Mouse (Mus musculus) liver, adult (tissue): ENCODE results near the gene Paqr5.

Source experiments
- GATA4 ChIP-seq: IDR thresholded peaks from 2 replicates; pipeline ENCODE4 v1.6.1; 2014; ENCODE audit warnings: mild to moderate bottlenecking, low read length; ENCODE audit not compliant: insufficient replicate concordance

The Paqr5 gene

DNA sequence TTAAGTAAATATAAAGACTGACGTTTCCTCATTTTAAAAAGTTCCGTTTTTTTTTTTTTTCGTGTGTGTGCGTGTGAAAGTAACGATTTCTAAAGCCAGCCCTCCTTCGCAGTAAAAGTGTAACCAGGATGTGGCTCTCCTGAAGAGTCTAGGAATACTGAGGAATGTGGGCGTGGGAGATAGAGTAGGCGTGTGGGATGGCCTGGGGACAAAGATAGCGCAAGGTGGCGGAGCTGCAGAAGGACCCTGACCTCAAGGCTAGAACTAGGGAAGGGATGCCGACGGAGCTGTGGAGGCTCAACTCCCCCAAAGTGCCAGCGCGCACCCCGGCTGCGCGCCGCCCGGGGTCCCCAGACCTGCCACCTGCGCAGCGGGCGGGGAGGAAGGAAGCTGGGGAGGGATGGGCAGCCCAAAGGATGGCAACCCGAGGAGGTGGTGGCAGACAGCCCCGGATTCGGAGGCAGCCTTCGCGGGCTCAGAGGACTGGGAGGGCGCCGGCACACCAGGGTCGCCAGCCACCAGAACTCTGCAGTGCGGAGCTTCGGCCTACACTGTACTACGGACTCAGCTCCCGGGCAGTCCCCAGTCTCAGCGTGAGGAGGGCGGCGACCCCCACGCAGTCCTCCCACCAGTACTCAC, 80.6 kb downstream of the Paqr5 start:
- TF ChIP-seq GATA4: no peak

DNA sequence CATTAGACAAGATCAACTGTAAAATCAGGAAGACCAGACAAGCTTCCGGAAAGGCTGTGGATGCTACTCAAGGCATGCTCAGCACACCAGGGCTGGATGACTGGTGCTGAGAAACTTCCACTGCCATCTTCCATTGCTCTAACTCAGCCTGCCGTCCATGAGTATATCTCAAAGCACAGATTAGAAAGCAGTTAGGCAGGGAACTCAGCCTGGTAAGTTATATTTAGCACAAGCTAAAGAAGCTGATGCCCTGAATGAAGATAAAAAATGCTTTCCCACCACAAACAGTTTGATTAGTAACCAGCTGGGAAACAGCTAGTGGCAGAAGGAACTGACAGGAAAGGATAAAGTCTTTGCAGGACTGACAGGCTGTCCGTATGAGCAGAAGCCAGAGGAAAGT, 85.6 kb downstream of the Paqr5 start:
- TF ChIP-seq GATA4: no peak

DNA sequence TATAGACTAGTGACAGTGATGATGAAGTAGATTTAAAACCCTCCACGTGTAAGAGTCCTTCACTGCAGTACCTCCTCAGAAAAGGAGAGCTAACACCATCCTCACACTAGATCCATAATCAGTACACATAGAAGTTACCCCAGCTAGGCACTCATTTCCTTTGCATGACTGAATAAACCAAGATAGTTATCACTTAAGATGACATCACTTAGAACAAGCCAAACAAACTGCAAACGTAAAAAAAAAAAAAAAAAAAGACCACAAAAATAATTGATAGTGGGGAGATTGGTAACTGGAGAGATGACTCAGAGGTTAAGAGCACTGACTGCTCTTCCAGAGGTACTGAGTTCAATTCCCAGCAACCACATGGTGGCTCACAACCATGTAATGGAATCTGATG, 93.3 kb downstream of the Paqr5 start:
- TF ChIP-seq GATA4: no peak

GRCm38 (mm10) chr9:61932009-61932408, 94.6 kb downstream of the Paqr5 start:
- TF ChIP-seq GATA4: no peak

- no peak for TF ChIP-seq GATA4
These were observed 101.5 kb downstream of the Paqr5 start for GRCm38 (mm10) chr9:61925086-61925660.

DNA sequence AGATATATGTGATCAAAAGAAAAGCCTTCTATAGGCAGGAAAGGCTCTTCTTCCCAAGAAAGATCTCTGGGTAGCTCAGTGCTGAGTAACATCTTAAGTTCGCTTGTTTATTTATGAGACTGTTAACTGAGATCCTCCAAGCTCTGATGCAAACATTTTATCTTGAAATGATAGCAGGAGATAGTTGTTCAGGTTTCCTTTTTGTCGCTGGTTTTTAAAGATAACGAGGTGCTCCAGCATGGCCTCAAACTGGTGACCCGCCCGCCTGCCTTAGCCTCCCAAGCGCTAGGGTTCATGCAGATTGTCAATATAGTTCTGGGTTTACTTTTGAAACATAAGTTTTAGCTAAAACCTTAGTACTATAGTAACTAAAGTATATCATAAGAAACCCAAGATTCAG, 106.3 kb downstream of the Paqr5 start:
- no peak for TF ChIP-seq GATA4

DNA sequence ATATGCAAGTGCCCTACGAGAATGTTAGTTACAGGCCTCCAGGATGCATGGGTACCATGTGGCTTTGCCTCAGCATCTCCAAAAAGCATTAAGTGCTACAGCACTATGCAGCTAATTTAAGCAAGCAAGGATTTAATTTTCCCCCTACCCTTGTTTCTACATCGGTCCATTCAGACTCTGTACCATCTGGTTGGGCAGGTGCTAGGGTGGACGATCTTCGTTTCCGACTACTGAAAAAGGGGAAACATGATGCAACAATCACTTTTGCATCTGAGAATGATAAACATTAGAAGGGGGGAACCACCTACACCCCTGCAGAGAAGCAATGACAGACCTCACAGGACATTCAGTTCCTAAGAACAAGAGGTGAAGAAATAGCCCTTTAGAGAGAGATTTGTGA, 107.2 kb downstream of the Paqr5 start:
- TF ChIP-seq GATA4: no peak

DNA sequence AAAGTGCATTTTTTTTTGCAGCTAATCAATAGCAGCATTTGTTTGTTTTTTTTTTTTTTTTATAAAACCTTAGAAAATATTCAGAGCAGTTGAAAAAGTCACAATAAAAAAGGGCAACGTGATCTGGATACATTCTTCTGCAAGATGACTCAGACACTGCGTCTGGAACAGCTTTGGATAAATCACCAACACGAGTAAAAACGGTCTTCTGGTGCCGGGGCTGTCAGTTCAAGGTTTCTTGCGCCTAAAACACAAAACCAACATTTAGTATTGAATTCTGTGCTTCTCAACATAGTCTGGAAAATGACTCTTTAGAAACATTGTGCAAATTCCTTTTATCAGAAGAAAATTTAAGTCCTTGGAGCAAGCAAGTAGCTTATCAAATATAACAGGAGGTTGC, 109.2 kb downstream of the Paqr5 start:
- TF ChIP-seq GATA4: no peak

DNA sequence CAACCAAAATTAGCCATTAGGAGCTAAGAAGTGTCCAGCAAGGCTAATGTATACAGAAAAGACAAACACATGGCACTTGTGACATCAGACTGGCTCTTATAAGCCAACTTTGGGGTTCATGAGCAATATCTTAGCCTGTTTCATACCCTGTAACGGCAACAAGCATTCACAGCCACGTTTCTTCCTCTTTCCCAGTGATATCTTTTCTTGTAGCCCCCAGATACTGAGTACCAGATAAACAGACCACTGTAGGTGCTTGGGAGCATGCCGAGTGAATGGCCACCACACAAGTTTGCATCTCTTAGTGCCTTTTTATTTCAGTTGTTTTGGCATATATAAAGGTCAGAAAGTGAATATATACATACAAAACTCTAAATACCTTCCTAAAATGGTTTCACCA, 109.7 kb downstream of the Paqr5 start:
- TF ChIP-seq GATA4: no peak

- TF ChIP-seq GATA4: no peak
These were observed 111.2 kb downstream of the Paqr5 start for GRCm38 (mm10) chr9:61915393-61916005.

DNA sequence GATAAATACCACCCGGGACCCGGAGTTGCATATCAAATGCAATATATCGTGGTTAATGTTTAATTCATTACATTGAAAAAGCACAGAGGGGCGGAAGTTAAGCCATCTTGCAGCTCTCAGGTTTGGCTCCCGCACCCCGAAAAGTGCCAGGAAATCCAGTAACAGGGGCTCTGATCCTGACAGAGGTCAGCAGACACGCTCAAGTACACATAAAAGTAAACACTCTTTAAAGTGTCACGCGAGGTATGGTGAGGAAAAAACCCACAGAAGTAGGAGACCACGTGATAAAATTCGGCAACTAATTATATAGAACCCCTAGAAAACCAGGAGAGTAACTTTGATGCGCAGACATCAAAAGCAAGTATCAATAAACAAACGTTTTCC, 111.7 kb downstream of the Paqr5 start:
- no peak for TF ChIP-seq GATA4

GRCm38 (mm10) chr9:61914203-61914916, 112.3 kb downstream of the Paqr5 start, which contains the start of gene Rplp1:
TSS of gene Rplp1 (minus strand) at chr9:61914542.
- TF ChIP-seq GATA4: peak; percentile 68; the same call in 1 of the 2 replicates

DNA sequence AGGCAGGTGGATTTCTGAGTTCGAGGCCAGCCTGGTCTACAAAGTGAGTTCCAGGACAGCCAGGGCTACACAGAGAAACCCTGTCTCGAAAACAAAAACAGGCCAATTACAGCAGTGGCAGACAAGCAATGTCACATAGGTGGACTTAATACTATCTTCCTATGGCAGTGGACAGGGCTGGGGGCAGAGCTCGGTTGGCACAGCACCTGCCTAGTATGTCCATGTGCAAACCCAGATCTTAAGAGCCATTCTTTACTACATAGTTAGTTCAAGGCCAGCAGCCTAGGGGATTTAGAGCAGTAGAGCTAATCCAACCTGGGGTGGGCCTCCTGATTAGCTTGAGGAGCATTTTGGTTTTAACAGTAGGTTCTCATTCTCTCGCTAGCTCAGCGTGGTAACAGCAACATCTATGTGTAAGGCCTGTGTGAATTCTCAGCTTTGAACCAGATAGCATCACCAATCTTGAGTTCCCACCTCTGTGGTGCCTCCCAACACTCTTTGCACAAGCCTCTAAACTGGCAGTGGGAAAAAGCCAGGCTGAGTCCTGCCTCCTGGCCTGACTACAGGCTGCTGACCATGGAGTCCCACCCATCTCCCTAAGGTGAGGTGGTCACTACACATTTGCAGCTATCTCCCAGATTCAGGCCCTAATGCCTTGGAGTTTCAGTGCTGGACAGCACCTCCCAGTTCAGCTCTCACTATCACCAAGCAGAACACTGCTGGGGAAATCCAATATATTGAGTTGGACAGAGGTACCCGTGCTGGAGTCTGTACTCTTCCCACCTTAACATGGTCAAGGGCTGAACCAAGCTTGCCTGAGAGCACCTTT, 115.1 kb downstream of the Paqr5 start:
- no peak for TF ChIP-seq GATA4

DNA sequence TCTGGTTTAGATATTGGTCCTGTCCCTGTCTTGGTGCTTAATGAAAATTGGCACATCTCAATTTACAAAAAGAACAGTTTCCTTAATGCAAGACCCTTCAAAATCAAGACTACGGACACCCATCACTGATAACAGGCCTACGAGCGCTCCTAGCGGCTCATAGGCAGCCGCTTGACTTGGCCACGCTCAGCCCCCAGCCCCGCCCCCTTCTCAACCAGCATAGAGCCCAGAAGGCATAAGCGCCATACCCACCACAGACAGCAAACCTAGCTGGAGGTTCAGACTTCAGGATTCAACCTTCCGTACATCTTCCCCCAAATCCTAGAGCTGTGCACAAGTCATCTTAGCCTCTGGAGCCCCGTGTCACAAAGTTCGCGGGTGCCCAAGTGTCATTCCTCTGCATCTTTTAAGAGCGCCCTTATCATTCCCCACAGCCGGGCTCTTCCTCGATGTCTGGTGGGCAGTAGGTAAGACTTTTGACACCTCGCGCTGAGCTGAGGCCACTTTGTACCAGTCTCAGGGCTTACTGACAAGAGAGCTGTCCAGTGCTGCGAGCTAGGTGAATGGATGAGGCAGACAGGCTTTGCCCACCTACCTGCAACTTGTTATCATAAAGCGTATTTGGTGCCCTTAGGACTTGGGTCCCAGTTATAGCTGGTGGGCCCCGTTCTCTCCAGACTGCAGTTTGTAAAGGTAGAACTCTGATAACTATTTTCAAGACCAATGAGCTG, 116.0 kb downstream of the Paqr5 start:
- no peak for TF ChIP-seq GATA4
